Mouse (Mus musculus): ENCODE measurements around the gene Klf12.

DNA sequence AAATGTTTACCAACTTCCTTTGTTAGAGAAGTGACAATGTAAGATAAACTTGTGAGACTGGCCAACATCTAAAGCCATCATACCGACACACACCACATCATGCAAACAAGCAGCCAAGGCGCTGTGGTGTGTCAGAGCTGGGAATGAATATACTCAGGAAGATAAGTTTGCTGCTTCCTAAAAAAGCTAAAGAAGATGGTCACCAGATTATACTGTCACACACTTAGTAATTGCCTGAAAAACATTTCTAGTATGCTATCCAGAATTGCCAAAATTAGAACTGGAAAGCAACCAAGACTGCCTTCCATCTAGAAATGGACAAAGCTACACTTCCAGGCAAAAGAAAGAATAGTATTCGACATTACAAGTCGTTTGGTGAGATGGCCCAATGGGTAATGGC, 163.4 kb downstream of the Klf12 start:
- no peak for TF ChIP-seq CTCF (IDR thresholded peaks at IDR 0.05; ENCODE audit: insufficient read depth, low read length)
- TF ChIP-seq POLR2A (IDR thresholded peaks at IDR 0.05; ENCODE audit: borderline replicate concordance, extremely low read depth, low read depth, low read length) = no peak
